Mouse (Mus musculus) heart, adult 11 months (tissue): ENCODE measurements around the gene Gm21256.
"Not testable (repeated sequence)": the region's sequence is repeated elsewhere in the genome, so short reads cannot be mapped to it uniquely, and the experiment has no call there.

Experiments used
- DNase-seq: peaks from one replicate; pipeline ENCODE4 v3.0.0; 2022

Gm21256 gene

DNA sequence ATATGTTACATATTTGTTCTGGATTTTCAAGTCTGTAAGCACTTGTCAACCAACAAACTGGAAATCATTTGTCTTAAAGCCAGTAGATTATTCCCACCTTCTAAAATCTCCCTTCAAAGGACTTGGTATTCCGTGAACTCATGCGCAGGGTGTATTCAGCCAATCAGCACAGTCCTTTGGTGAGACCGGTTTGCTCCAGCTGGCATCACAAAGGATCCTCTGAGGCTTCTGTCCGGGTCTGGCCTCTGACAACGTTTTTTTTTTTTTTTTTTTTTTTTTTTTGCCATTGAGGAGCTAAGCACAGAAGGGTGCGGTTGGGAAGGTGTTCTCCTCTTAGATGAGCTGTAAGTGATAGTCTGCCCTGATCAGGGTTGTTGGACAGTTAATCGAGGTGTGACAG is at the start of gene Gm21256:
Gm21256 (plus strand) TSS at position 301 of the 400 bp plus-strand sequence.
- not testable (repeated sequence) for DNase-seq
